Mouse (Mus musculus): ENCODE data around the gene Aloxe3. TPM values are rescaled to one million over a fixed set of nuclear protein-coding genes. Genes with fewer than 3 reads are reported as not detected.

Gene Aloxe3
- polyA plus RNA-seq, 1 experiment from 2014 or later: 0.66 TPM

DNA sequence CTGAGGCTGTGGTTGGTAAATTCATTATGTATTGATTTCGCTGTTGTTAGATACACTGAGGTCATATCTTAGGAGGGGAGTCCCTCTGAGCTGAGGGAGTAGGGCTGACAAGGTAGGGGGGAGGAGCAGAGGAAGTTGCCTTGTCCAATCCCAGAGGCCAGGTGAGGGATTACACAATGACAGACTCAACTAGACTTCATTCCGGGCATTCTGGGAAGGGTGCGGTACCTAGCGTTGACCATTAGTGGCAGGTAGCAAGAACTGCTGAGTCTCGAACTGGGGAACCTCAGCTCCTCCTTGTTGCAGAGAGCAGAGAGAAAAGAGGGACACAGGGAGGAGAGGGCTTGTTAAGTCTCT lies 7.8 kb downstream of the Aloxe3 start:
- Histone ChIP-seq H3K36me3 (ENCODE audit: control insufficient read depth, insufficient read depth, low read length) (no peaks in the 10 kb centered on the region), H3K4me1 (ENCODE audit: control insufficient read depth, insufficient read depth, low read length) (no peaks in the 10 kb centered on the region), H3K27me3 (ENCODE audit: control insufficient read depth, insufficient read depth, low read length) (0 out of 2 replicates have a peak, but pooled peaks cover 3% of the 10 kb centered on the region), H3K9me3 (ENCODE audit: control insufficient read depth, low read length) (no peaks in the 10 kb centered on the region), H3K4me3 (ENCODE audit: low read depth, low read length) (no peak overlapping the region; the same call in 1 of the 2 replicates), H3K9ac (ENCODE audit: low read length) (no peak overlapping the region), H3K27ac (ENCODE audit: low read depth, low read length) (no peak overlapping the region), H3K4me2 (ENCODE audit: low read depth) (peak overlapping the region; percentile 51)
- ATAC-seq (ENCODE audit: insufficient read depth, low FRiP score, low TSS enrichment): no peak
- 14% methylated on average over 5 of the region's 5 CpGs for WGBS
- no peak for DNase-seq (ENCODE audit: low spot score)

DNA sequence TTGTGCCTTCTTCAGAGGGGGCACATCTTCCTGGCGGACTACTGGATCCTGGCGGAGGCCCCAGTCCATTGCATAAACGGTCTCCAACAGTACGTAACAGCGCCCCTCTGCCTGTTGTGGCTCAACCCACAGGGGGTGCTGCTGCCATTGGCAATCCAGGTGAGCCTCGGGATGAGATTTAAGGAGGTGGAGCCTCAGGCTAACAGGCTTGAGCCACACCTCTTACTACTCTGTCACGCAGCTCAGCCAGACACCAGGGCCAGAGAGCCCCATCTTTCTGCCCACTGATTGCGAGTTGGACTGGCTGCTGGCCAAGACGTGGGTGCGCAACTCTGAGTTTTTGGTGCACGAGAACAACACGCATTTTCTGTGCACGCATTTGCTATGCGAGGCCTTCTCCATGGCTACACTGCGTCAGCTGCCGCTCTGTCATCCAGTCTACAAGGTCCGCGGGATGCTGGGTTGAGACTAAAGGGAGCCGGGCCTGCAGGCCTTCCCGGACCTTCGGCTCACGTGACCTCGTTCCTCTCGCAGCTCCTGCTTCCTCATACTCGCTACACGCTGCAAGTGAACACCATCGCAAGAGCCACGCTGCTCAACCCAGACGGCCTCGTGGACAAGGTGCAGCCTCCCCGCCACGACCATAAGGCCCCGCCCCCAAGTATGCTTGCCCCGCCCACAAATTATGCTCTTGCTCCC lies 8.4 kb downstream of the Aloxe3 start:
- Histone ChIP-seq H3K9me3 (ENCODE audit: control insufficient read depth, low read length) (no peaks in the 10 kb centered on the region), H3K36me3 (ENCODE audit: control insufficient read depth, insufficient read depth, low read length) (no peaks in the 10 kb centered on the region), H3K27ac (ENCODE audit: low read depth, low read length) (no peak overlapping the region), H3K4me1 (ENCODE audit: control insufficient read depth, insufficient read depth, low read length) (no peaks in the 10 kb centered on the region), H3K4me3 (ENCODE audit: low read depth, low read length) (peak overlapping the region; percentile 29), H3K27me3 (ENCODE audit: control insufficient read depth, insufficient read depth, low read length) (0 out of 2 replicates have a peak, but pooled peaks cover 3% of the 10 kb centered on the region), H3K4me2 (ENCODE audit: low read depth) (peak overlapping the region; percentile 51), H3K9ac (ENCODE audit: low read length) (0 out of 2 replicates have a peak overlapping the region, but pooled peaks have one; percentile 8)
- ATAC-seq (ENCODE audit: insufficient read depth, low FRiP score, low TSS enrichment): peak; percentile 35
- 3% methylated on average over 34 of the region's 34 CpGs for WGBS
- DNase-seq (ENCODE audit: low spot score): peak; percentile 60

DNA sequence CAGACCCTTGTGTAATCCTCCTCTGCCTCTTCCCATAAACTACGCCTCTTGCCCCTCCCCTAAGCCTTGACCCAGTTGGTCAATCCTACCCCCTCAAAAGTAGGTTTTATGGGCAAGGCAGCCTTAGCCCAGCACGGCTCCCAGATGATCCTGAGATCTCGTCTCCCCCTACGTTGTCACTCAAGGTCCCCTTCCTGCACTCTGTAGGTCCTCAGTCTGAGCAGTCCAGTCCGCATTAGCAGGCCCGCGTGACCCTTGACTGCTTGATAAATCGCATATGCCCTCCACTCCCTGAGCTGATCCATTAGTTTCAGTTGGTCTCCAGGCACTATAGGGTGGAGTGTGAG lies 8.9 kb downstream of the Aloxe3 start:
- H3K9ac ChIP-seq (ENCODE audit: low read length): no peak overlapping the region
- ATAC-seq (ENCODE audit: insufficient read depth, low FRiP score, low TSS enrichment): no peak
- DNase-seq (ENCODE audit: low spot score): no peak
- H3K9me3 ChIP-seq (ENCODE audit: control insufficient read depth, low read length): no peaks in the 10 kb centered on the region
- H3K27me3 ChIP-seq (ENCODE audit: control insufficient read depth, insufficient read depth, low read length): 0 out of 2 replicates have a peak, but pooled peaks cover 3% of the 10 kb centered on the region
- H3K27ac ChIP-seq (ENCODE audit: low read depth, low read length): no peak overlapping the region
- 29% methylated on average over 8 of the region's 8 CpGs for WGBS
- H3K4me1 ChIP-seq (ENCODE audit: control insufficient read depth, insufficient read depth, low read length): no peaks in the 10 kb centered on the region
- no peaks in the 10 kb centered on the region for H3K36me3 ChIP-seq (ENCODE audit: control insufficient read depth, insufficient read depth, low read length)
- H3K4me2 ChIP-seq (ENCODE audit: low read depth): peak overlapping the region; percentile 51
- peak overlapping the region; percentile 29 for H3K4me3 ChIP-seq (ENCODE audit: low read depth, low read length)

DNA sequence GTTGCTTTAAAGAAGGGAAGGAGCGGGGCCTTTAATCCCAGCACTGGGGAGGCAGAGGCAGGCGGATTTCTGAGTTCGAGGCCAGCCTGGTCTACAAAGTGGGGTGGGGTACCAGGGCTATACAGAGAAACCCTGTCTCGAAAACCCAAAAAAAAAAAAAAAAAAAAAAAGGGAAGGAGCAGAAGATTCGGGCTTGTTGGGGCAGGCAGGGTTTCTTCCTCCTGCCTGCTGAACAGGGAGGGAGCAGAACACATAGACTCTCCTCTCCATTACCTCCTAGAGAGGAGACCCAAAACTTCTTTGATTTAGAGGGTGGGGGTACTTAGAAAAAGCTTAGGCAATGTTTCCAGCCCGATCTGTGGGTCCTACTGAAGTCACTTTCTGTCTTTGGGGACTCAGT lies 9.7 kb downstream of the Aloxe3 start:
- Histone ChIP-seq H3K36me3 (ENCODE audit: control insufficient read depth, insufficient read depth, low read length) (no peaks in the 10 kb centered on the region), H3K27me3 (ENCODE audit: control insufficient read depth, insufficient read depth, low read length) (0 out of 2 replicates have a peak, but pooled peaks cover 3% of the 10 kb centered on the region), H3K9me3 (ENCODE audit: control insufficient read depth, low read length) (no peaks in the 10 kb centered on the region), H3K27ac (ENCODE audit: low read depth, low read length) (no peak overlapping the region), H3K9ac (ENCODE audit: low read length) (no peak overlapping the region), H3K4me2 (ENCODE audit: low read depth) (no peak overlapping the region), H3K4me1 (ENCODE audit: control insufficient read depth, insufficient read depth, low read length) (no peaks in the 10 kb centered on the region), H3K4me3 (ENCODE audit: low read depth, low read length) (no peak overlapping the region)
- no peak for ATAC-seq (ENCODE audit: insufficient read depth, low FRiP score, low TSS enrichment)
- DNase-seq (ENCODE audit: low spot score): no peak
- WGBS: 83% methylated on average over 5 of the region's 6 CpGs

DNA sequence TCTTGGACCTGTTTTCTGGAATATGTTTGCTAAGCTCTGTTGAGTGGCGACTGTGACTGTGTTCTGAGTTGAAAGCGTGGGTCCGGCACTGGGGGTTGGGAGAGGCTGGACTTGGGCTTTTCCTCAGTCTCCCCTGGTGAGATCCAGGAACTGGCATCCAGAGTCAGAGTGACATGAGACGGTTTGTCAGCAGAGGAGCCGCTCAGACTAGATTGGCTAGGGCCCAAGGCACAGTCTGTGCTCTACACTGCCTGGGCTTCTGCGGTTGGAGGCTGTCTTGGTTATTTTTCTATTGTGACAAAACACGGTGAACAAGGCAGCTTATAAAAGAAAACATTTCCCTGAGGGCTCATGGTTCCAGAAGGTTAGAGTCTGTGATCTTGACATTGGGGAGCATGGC lies 21.9 kb downstream of the Aloxe3 start:
- no peak overlapping the region for H3K27ac ChIP-seq (ENCODE audit: low read depth, low read length)
- H3K9me3 ChIP-seq (ENCODE audit: control insufficient read depth, low read length): no peaks in the 10 kb centered on the region
- WGBS: 81% methylated on average over 7 of the region's 7 CpGs
- H3K4me3 ChIP-seq (ENCODE audit: low read depth, low read length): no peak overlapping the region
- ATAC-seq (ENCODE audit: insufficient read depth, low FRiP score, low TSS enrichment): no peak
- no peaks in the 10 kb centered on the region for H3K4me1 ChIP-seq (ENCODE audit: control insufficient read depth, insufficient read depth, low read length)
- H3K9ac ChIP-seq (ENCODE audit: low read length): no peak overlapping the region
- no peaks in the 10 kb centered on the region for H3K27me3 ChIP-seq (ENCODE audit: control insufficient read depth, insufficient read depth, low read length)
- no peaks in the 10 kb centered on the region for H3K36me3 ChIP-seq (ENCODE audit: control insufficient read depth, insufficient read depth, low read length)
- no peak overlapping the region for H3K4me2 ChIP-seq (ENCODE audit: low read depth)
- DNase-seq (ENCODE audit: low spot score): no peak

DNA sequence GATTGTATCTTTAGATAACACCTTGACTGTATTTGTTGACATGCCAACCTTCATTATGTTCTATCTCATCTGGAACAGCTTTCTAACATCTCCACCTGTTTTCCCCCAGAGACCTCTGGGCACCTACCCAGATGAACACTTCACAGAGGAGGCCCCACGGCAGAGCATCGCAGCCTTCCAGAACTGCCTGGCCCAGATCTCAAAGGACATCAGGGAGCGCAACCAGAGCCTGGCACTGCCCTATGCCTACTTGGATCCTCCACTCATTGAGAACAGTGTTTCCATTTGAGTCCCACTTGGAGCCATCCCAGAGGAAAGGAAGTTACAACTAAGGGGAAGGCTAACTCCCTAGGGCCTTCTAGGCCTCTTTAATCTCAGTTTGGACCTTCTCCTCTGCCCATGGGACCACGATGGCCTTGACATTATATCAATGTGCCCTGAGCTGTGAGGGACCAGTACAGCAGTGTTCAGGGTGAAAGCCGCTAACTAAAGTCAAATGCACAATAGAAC lies 22.8 kb downstream of the Aloxe3 start:
- Histone ChIP-seq H3K27me3 (ENCODE audit: control insufficient read depth, insufficient read depth, low read length) (no peaks in the 10 kb centered on the region), H3K27ac (ENCODE audit: low read depth, low read length) (no peak overlapping the region), H3K9ac (ENCODE audit: low read length) (no peak overlapping the region), H3K9me3 (ENCODE audit: control insufficient read depth, low read length) (no peaks in the 10 kb centered on the region), H3K4me3 (ENCODE audit: low read depth, low read length) (no peak overlapping the region), H3K4me2 (ENCODE audit: low read depth) (no peak overlapping the region), H3K4me1 (ENCODE audit: control insufficient read depth, insufficient read depth, low read length) (no peaks in the 10 kb centered on the region), H3K36me3 (ENCODE audit: control insufficient read depth, insufficient read depth, low read length) (no peaks in the 10 kb centered on the region)
- WGBS: 88% methylated on average over 5 of the region's 5 CpGs
- ATAC-seq (ENCODE audit: insufficient read depth, low FRiP score, low TSS enrichment) (no peak), DNase-seq (ENCODE audit: low spot score) (no peak)

DNA sequence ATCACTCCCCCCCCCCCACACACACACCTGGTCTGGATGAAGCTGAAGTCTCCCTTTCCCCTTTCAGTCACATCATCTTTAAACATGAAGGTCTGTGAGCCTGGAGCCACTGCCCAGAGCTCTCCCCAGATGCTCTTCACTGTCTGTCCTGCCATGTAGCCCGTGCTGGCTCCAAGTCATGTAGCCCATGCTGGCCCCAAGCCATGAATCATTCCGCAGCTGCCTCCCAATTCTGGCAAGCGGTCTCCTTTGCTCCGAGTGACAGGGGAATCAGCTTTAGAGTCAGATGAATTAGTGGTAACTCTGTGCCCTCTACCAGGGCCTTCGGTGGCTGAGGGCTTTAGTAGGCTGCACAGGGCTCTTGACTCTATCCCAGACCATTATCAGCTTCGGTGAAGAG lies 24.0 kb downstream of the Aloxe3 start:
- no peaks in the 10 kb centered on the region for H3K9me3 ChIP-seq (ENCODE audit: control insufficient read depth, low read length)
- DNase-seq (ENCODE audit: low spot score) (no peak), ATAC-seq (ENCODE audit: insufficient read depth, low FRiP score, low TSS enrichment) (no peak)
- H3K27ac ChIP-seq (ENCODE audit: low read depth, low read length): no peak overlapping the region
- WGBS: 84% methylated on average over 6 of the region's 6 CpGs
- no peaks in the 10 kb centered on the region for H3K36me3 ChIP-seq (ENCODE audit: control insufficient read depth, insufficient read depth, low read length)
- no peaks in the 10 kb centered on the region for H3K4me1 ChIP-seq (ENCODE audit: control insufficient read depth, insufficient read depth, low read length)
- no peak overlapping the region for H3K4me3 ChIP-seq (ENCODE audit: low read depth, low read length)
- no peak overlapping the region for H3K9ac ChIP-seq (ENCODE audit: low read length)
- no peaks in the 10 kb centered on the region for H3K27me3 ChIP-seq (ENCODE audit: control insufficient read depth, insufficient read depth, low read length)
- no peak overlapping the region for H3K4me2 ChIP-seq (ENCODE audit: low read depth)

DNA sequence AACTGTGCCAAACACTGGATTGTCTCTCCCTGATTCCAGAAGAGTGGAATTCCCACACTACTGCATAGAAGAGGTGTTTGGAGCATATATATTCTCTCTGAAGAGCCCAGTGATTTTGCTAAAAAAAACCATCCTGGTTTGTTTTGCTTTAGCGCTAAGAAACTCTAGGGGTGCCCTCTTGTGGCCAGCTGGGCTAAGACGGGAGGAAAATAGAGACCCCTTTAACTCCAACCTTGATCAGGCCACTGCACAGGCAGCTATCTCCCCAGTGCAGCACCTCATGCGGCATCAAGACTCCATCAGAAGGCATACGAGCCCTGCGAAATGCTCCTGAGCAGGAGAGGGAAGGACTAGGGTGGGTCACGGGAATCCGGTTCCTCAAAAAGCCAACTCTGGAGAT lies 24.7 kb downstream of the Aloxe3 start:
- Histone ChIP-seq H3K9me3 (ENCODE audit: control insufficient read depth, low read length) (no peaks in the 10 kb centered on the region), H3K27ac (ENCODE audit: low read depth, low read length) (no peak overlapping the region), H3K36me3 (ENCODE audit: control insufficient read depth, insufficient read depth, low read length) (no peaks in the 10 kb centered on the region), H3K4me2 (ENCODE audit: low read depth) (0 out of 2 replicates have a peak overlapping the region, but pooled peaks have one; percentile 25), H3K4me3 (ENCODE audit: low read depth, low read length) (no peak overlapping the region), H3K9ac (ENCODE audit: low read length) (no peak overlapping the region), H3K4me1 (ENCODE audit: control insufficient read depth, insufficient read depth, low read length) (no peaks in the 10 kb centered on the region), H3K27me3 (ENCODE audit: control insufficient read depth, insufficient read depth, low read length) (no peaks in the 10 kb centered on the region)
- 8% methylated on average over 7 of the region's 7 CpGs for WGBS
- DNase-seq (ENCODE audit: low spot score): peak; percentile 76
- ATAC-seq (ENCODE audit: insufficient read depth, low FRiP score, low TSS enrichment): no peak

DNA sequence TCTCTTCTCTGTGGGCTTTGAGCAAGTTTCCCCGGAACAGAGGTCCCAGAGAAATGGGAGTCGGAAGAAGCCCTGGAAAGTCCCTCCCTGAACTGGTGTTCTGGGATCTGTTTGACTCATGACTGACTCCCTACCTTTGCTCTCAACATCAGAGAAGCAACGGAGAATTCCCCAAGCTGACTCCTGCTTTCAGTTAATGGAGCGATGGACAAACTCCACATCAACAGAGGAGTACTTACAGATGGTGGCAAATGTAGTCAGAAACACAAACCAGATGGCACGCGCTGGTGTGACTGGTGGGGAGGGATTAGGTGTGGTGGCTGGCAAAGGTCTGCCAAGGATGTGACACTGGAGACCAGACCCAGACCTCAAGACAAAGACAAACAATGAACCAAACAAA lies 25.3 kb downstream of the Aloxe3 start:
- H3K9ac ChIP-seq (ENCODE audit: low read length): no peak overlapping the region
- DNase-seq (ENCODE audit: low spot score): no peak
- no peak overlapping the region for H3K27ac ChIP-seq (ENCODE audit: low read depth, low read length)
- H3K4me1 ChIP-seq (ENCODE audit: control insufficient read depth, insufficient read depth, low read length): no peaks in the 10 kb centered on the region
- no peaks in the 10 kb centered on the region for H3K27me3 ChIP-seq (ENCODE audit: control insufficient read depth, insufficient read depth, low read length)
- no peak overlapping the region for H3K4me3 ChIP-seq (ENCODE audit: low read depth, low read length)
- H3K4me2 ChIP-seq (ENCODE audit: low read depth): no peak overlapping the region
- no peak for ATAC-seq (ENCODE audit: insufficient read depth, low FRiP score, low TSS enrichment)
- H3K36me3 ChIP-seq (ENCODE audit: control insufficient read depth, insufficient read depth, low read length): no peaks in the 10 kb centered on the region
- H3K9me3 ChIP-seq (ENCODE audit: control insufficient read depth, low read length): no peaks in the 10 kb centered on the region
- WGBS: 73% methylated on average over 6 of the region's 6 CpGs
